Mouse (Mus musculus) gastrocnemius, adult 8-10 months (tissue): ENCODE results near the gene Pigq. TPM values are rescaled to one million over a fixed set of nuclear protein-coding genes. Genes with fewer than 3 reads are reported as not detected.

Experiments
- DNase-seq, 2 experiments: peaks; one replicate each; pipeline ENCODE4 v3.0.0; 2022; ENCODE audit warnings: low spot score in 2 of 2
- total RNA-seq, 4 experiments: library from RNA; stranded (reverse); gene quantifications; 2 replicates each; pipeline ENCODE4 v1.2.4; 2022

Pigq gene
- 10 to 100 TPM; 18.1 to 21.0 (median 18.8) TPM for total RNA-seq

DNA sequence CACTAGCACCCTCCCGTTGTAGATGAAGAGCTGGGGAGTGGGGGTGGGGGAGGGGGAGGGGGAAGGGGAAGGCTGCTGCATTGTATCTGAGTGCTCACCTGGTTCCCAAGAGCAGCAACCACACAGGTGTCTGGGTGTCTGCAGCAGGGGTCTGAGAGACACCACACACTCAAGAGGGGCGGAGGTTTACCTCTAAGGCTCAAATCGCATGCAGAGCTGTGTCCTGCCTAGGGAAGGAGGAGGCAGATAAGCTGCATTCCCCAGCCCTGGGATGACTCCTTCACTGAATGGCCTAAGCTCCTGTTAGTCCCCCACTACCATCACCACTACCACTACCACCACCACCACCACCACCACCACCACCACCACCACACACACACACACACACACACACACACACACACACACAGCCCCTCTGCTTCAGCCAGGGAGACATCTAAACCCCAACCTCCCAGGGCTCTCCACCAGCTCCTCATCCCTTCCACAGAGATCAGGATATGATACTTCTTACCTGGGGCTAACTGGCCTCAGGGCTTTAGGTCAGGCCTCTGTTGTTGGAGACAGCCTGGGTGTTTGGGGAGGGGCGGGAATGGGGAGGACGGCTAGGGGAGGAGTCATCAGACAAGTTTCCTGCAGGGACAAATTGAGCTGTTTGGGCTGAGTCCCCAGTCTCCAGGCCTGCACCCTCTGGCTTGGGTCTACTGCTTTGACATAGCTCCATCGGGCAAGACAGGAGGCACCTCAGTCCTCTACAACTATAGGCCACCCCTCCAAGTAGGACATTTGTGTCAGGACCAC is at the start of gene Pigq, which contains the start of gene Nhlrc4:
Gene Pigq (minus strand): TSS at position 571 of the 798 bp plus-strand sequence.
Gene Nhlrc4 (minus strand): TSS at position 596 of the 798 bp plus-strand sequence.
- no peak for DNase-seq

DNA sequence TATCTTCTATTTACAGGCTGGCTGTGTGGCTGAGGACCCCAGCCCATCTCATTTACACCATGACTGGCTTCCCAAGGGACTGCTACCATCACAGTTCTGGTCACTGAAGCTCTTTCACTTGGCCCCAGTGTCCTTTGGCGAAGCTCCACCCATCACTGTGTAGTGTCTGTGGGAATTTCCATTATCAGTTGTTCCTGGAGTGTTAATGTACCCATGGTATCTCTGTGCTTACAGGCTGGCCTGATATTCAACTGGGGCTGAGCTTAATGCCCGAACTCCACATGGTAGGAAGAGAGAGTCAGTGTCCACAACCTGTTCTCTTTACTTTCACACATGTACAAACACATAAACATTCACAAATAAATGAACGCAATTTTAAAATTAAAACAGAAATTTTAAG is 48.8 kb upstream of the Pigq start:
- no peak for DNase-seq

DNA sequence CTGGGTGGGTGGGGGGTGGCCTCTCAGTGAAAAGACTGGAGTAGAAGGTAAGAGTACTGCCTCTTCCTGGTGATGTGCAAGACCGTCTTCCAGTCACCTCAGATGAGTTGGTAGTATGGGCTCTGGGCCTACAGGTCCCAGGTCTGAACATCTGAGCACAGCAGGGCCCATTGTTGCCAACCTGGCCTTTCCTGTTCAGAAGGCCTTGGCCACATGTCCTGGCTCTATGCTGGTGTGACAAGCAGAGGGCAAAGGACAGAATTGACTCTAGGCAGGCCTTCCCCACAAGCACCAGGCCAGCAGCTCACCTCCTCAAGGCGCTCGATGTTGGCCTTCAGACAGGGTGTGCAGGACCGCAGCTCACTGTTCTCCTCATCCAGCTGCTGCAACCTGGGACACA is 47.5 kb upstream of the Pigq start:
- DNase-seq: no peak

DNA sequence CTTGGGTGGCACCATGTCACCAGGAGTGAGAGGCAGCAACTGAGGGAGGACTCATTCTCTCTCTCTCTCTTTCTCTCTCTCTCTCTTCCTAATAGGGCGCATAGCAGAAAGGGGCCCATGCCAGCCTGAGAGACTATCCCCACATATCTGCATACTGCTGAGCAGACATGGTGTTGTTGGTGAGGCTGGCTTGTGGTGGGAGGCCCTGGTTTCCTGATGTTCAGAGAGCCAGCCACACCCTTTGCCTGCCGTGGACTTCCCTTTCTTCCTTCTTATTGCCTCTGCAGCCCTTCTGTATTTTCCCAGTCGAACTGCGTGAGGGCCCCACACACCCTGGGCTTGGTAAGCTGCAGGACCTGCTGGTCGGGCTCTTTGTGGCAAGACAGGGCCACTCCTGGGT is 45.6 kb upstream of the Pigq start:
- DNase-seq: no peak

DNA sequence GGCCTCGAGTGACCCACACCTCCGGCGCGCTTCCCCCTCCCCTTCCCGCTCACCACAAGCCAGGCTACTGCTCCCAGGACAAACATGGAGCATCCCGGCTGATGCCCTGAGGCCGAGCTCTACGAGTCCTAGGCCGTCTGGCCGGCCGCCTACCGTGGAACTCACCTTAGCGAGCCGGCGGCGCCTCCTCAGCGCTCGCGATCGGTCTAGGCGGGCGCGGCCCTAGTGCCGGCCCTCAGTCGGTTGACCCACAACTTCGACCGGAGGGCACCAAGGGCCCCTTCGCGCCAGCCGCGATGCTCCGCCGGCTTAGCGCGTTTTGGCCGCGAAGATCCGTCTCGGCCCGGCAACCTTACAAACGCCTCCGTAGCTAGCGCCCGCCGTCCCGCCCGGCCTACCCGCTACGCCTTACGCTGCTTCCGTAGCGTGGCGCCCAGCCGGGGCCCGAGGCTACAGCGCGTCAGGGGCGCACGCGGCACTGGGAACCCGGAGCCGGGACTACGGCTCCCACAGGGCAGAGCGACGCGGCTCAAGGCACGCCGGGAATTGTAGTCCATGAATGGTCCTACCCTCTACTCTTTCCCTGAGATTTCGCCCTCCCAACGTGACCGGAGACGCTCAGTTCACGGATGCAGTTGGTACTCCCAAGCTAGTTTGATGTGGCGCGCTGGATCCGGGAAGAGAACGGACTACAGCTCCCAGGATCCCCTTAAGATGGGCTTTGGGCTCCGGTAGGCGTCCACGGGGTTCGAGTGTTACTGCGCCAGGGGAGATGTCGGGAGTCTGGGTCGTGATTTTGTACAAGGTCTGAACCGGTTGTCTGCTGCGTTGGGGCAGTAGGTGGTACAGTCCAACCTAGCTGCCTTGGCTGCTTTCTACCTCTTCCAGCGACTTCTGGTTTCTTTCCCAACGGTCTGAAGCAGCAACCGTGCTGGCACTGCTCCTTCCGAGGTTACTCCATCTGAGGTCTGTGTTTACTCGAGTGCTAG is 40.9 kb upstream of the Pigq start, which contains the start of gene Capn15:
Gene Capn15 (minus strand): TSS at position 491 of the 989 bp plus-strand sequence.
- DNase-seq: peak; percentile 84 to 88

DNA sequence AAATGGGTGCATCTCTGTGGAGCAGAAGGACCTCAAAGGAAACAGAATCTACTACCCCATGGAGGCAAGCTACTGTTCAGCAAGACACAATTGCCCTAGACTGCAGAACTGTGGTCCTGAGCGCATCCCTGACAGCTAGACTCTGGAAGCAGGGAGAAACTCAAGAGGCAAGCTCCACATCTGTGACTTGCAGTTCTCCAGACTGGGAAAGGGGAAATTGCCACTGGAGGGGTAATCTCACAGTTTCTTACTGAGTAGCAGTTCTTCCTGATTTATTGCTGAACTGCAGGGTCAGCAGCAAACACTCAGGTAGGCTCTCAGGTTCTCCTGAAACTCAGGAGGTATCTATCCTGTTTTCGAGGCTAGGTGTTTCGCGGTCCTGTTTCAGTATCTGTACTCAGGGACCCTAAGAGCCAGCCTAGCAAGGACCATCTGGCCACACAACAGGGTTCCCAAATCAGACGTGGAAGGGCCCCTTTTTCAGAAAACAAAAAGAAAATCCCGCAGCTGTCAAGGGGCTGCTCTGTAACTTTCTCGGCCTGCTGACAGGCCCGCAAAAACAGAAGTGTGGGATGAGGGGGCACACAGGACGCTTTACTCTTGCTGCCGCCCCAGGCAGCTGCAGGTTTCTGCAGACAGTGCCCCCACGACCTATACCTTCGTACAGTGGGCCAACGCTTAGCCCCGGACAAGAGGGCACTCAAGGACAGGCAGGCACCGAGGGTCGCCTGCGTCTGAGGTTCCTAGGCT is 40.0 kb upstream of the Pigq start:
- no peak for DNase-seq

DNA sequence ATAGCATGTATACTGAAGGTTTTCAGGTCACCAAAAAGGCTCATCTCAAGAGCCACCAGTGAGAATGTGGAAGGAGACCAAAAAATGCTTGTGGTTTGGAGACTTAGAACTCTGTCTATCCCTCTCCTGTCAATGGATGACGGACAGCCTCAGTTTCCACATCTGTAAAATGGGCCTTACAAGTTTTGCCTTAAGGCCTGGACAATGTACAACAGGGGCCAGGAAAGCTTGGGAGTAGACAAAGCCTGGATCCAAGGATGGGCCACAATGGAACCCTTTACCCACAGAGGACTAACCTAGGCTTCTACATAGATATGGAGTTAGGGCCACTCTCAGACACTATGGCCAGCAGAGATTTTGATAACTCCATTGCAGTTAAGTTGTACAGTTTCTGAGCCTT is 39.3 kb upstream of the Pigq start:
- no peak for DNase-seq

DNA sequence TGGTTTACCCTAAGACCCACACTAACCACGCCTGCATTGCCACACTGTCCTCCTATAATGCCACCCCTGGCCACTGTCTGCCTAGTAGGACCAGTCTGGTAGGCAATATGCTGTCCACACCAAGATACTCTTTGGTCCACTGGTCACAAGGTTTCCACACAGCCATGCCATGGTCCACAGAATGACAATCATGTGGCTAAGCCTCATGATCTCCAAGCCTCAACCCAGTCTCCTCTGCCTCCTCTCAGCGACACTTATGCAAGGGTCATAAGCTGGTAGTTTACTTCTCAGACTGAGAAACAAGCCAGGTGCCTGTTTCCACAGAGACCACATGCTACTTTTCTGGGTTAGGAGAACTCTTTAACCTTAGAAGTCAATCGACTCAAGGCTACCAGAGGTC is 38.2 kb upstream of the Pigq start:
- no peak for DNase-seq

DNA sequence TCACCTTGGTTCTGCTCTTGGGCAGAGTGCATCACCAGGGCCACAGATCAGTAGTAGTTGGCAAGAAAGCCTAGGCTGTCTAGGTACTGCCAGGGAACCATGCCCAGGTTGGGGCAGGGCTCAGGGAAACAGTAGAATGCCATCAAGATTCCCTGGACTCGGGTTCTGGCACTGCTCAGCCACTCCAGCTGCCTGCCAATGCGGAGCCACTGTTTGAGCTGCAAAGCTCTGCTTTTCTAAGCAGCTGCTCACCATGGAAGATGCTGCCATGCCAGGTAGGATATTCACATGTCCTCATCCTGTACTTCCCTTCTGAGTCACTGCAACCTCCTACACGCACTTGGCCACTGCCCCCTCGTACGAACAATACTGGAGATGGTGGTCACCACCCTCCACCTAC is 36.1 kb upstream of the Pigq start:
- peak; percentile 34 to 62 for DNase-seq

DNA sequence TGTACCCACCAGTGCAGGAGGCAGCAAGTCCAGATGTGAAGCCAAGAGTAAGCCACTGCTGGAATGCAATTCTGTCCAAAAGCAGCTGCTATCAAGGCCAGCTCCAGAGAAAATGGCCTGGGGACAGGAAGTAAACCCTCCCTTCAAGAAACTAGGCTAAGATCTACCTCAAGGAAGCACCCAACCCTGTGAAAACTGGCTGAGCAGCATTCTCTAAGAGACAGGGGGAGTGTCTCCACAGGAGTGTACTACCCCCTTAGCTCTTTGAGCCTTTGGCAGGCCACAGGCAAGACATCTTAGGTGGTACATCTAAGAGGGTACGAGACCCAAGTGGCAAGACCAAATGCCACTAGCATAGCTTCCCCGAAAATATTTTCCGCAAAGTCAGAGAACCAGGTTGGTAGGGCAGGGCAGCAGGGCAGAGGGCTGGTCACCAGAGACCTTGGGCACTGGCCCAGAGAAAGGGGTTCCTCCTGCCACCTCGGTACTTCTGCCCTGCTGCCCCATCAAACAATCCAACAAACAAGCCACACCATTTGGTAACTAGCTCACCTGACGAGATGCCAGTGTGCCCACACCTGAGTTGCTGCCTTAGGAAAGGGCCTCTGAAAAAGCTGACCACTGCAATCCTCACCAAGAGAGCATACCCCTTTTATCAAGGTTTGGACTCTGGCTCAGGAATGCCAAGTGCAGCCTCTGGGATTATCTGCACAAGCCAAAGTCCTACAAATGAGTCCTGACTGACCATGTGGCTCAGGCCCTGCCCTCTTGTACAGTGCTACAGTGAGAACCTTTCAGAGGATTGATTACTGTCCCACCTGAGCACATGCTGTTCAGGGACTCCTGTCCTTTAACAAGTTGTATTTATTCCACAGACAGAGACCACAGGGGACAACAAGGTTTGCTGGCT is 35.3 kb upstream of the Pigq start:
- DNase-seq: no peak

DNA sequence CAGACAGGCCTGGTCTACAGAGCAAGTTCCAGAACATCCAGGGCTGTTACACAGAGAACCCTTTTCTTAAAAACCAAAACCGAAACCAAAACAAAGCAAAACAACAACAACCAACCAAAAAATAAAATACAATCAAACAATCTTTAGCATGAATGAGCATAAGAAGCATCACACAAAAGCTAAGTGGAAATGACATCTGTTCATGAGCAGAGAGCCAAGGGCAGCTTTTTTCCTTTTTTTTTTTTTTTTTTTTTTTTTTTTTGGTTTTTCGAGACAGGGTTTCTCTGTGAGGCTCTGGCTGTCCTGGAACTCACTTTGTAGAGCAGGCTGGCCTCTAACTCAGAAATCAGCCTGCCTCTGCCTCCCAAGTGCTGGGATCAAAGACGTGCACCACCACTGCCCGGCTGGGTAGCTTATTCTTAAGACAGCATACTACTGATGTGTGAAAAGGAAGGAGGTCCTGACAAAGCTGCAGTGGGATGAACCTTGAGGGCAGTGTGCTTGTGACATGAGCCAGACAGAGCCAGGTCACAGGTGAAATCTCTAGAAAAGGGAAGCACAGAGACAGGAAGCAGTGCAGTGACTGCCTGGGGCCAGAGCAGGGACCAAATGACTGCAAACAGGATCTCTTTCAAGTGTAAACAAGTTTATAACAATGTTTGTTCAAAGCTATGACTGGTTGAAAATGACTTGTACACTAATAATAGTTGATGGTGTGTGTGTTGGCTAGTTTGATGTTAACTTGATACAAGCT is 26.4 kb upstream of the Pigq start:
- DNase-seq: no peak

DNA sequence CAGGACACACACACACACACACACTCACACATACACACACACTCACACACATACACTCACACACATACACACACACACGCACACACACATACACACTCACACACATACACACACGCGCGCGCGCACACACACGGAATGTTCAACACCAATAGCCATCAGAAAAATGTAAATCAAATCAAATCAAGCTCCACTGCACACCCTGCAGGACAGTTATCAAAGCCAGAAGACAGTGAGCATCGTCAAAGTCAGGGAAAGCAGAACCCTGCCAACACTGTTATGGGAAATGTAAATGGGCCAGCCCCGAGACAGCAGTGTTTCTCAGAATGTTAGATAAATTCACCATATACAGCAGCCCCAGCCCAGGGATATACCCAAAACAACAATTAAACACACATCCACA is 25.7 kb upstream of the Pigq start:
- DNase-seq: no peak

DNA sequence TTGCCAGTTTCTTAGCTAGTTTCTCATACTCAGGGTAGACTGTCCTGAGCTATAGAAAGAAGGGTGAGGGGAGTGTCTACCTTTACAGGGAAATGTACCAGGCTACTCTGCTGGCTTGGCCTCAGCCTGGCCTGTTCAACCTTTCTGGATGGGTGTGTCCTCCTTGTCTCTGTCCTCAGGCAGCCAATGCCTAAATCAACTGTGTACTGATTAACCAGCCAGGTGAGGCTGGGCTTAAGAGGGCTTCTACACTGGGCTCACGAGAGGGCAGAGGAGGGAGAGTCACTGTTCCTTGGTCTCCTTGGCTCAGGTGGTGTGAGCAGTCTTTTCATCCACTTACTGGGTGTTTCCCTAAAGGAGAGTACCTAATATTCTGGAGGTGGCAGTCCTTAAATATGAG is 23.4 kb upstream of the Pigq start:
- DNase-seq: no peak

DNA sequence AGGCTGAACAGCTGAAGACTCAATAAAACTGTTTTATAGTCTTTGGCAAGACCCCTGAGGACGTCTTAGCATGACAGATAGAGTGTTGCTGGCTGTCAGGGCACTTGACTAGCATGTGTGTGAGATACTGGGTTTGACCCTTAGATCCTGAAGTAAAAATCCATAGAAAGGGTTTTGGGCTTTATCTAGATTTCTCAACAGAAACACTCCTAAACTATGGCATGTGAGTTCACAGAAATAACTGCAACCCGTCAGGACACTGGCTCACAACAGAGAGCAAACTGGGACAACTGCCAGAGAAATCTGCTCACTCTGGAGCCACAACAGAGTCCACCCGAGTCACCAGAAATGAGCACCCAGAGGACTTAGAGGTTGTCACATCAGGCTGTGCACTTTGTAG is 22.9 kb upstream of the Pigq start:
- DNase-seq: no peak

DNA sequence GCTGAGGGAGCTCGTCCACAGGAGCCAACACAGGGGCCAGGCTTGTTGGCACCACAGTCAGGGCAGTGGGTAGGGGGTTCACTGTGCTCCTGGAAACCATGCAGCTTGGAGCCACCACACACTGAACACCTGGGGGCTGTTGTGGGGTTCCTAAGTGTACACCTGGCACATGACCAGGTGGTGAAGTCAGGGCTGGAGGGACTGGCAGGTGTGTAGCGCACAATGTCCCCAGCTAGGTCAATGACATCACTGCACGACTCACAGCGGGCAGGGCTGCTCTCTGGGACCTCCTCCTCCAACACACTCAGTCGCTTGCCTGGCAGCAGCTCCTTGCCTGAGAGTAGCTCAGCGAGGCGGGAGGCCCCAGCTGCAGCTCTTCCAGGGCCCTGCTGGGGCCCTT is 19.5 kb upstream of the Pigq start:
- DNase-seq: no peak

DNA sequence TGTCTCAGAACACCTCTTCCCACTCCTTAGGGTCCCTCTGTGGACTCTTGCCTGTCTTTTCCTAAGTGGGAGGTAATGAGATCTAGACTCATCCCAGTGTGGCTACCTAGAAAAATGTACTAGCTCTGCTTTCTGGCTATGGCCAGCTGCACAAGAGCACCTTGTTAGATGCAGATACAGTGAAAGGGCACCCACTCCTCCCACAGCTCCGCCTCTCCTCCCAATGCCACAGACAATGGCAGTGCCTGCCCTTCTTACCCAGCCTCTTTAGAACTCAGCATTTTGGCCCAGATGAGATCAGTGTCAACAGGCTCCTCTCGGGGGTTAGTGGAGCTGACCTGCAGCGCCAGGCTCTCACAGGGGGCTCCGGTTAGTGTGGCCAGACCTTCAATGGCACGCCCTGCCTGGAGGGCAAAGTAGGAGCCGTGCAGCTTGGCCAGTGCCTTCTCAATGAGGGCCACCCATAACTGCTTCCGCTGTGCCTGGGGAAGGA is 17.7 kb upstream of the Pigq start:
- DNase-seq: no peak

DNA sequence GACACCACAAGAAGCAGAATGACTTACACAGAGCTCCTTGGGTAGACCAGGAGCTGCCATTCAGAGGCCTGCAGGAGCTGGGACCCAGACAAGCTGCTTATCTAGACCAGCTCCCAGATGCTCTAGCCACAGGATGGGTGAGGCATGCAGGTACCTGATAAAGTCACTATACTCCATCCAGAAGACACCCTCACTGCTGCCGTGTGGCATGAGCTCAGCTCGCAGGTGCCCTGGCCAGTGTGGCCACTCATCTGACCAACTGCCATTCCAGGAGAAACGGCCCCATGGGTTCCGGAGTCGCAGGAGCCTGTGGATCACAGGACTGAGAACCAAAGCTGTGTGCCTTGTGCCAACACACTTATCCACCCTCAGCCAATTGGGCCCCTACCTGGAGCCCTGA is 16.8 kb upstream of the Pigq start:
- DNase-seq: no peak

DNA sequence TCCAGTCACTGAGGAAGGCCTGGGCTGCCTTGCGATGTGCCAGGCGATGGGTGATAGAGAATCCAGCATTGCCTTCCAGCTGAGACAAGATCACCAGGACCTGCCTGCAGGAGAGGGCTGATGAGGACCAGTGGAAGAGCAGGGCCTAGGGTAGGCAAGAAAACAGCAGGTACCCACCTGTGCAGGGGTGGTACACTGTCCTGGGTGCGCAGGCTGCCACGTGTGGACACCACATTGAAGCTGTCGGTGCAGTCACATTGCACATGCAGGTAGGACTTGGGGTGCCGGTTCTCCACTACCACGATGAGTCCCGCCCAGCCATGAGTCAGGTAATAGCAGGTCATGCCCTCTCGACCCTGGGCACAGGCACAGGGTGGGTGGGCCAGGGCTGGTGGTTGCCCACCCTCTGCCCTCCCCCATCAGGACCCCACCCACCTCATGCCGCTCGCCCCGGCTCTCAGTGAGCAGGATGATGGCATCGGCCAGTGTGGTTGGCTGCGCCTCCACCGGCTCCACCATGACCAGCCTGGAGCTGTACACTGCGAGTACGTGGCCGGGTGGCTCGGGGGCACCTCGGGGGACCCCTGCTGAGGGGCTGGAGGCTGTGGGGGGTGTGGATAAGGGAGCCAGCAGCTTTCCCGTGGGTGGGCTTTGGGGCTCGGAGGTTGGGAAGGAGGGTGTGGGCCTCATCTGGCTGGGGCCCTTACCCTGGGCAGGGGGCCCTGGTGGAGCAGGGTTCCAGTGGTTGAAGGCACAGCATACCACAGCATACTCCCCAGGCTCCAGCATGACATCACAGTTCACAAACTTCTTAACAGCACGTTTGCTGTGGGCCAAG is 15.1 kb upstream of the Pigq start:
- DNase-seq: no peak
